Mouse (Mus musculus): ENCODE measurements around the gene Prpsap1.

GRCm38 (mm10) chr11:116421102-116421501, 72.9 kb downstream of the Prpsap1 start:
- no peak for TF ChIP-seq CTCF (IDR thresholded peaks at IDR 0.05; ENCODE audit: borderline replicate concordance, insufficient read depth, low read depth, low read length)
- no peak for TF ChIP-seq POLR2A (IDR thresholded peaks at IDR 0.05; ENCODE audit: borderline replicate concordance, insufficient read depth, low read length)
